Mouse (Mus musculus): Measurements from ENCODE around the gene Zfp984. TPM values are rescaled to one million over a fixed set of nuclear protein-coding genes. Genes with fewer than 3 reads are reported as not detected.
"Not testable (repeated sequence)": the region's sequence is repeated elsewhere in the genome, so short reads cannot be mapped to it uniquely, and the experiment has no call there.

The Zfp984 gene
- 0.57 and 1.1 TPM in 2 replicates for polyA plus RNA-seq (2012; rRNA removed)

DNA sequence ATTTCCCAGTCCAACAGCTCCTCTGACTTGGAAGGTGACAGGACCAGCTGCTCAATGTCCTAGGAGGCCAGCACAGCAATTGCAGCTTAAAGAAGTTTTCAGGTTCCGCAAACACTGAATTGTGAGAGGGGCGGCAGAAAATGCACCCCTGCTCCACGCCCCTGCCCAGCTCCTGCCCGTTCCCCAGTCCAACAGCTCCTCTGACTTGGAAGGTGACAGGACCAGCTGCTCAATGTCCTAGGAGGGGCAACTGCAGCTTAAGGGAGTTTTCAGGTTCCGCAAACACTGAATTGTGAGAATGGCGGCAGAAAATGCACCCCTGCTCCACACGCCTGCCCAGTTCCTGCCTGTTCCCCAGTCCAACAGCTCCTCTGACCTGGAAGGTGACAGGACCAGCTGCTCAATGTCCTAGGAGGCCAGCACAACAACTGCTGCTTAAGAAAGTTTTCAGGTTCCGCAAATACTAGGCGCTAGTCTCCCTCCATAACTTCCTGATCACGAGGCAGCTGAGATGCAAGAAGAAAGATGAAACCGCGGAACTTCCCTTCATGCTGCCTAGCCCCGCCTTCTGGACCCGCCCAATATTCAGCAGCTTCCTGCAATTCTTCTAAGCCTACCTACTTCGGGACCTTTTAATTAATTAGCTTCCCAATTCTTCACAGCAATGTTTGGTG is at the start of gene Zfp984:
Zfp984 (minus strand) TSS at position 497 of the 674 bp plus-strand sequence.
- peak; percentile 20 for DNase-seq (ENCODE audit: low read depth)

DNA sequence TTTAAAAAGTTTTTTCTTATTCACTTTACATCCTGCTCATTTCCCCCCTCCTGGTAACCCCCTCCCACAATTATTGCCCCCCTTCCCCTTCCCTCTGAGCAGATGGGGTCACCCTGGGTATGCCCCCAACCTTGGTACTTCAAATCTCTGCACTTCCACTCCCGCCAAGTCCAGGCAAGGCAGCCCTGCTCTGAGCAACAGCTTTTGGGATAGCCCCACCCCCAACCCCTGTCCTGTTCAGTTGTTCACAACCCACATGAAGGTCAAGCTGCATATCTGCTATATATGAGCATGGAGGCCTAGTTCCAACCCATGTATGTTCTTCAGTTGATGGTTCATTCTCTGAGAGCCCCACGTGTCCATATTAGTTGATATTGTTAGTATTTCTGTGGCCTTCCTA is 41.2 kb upstream of the Zfp984 start:
- no peak for DNase-seq (ENCODE audit: low read depth)

DNA sequence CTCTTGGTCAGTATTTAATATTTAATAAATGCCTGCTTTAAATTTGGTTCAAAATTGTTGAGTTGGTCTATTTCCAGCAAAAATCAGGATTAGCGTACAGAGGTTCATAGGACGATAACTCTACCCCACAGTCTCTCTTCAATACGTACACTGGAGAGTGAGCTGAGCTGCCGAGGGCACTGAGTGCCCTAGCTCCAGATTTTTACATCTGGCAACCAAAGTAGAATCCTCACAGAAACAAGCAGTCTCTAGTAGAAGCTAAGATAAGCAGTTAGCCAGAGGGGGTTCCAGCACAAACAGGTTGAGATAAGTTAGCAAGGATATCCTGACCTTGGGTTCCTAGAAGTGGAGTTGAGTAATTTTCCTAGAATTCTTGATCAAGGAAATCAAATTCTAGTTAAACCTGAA is 39.0 kb upstream of the Zfp984 start:
- no peak for DNase-seq (ENCODE audit: low read depth)

DNA sequence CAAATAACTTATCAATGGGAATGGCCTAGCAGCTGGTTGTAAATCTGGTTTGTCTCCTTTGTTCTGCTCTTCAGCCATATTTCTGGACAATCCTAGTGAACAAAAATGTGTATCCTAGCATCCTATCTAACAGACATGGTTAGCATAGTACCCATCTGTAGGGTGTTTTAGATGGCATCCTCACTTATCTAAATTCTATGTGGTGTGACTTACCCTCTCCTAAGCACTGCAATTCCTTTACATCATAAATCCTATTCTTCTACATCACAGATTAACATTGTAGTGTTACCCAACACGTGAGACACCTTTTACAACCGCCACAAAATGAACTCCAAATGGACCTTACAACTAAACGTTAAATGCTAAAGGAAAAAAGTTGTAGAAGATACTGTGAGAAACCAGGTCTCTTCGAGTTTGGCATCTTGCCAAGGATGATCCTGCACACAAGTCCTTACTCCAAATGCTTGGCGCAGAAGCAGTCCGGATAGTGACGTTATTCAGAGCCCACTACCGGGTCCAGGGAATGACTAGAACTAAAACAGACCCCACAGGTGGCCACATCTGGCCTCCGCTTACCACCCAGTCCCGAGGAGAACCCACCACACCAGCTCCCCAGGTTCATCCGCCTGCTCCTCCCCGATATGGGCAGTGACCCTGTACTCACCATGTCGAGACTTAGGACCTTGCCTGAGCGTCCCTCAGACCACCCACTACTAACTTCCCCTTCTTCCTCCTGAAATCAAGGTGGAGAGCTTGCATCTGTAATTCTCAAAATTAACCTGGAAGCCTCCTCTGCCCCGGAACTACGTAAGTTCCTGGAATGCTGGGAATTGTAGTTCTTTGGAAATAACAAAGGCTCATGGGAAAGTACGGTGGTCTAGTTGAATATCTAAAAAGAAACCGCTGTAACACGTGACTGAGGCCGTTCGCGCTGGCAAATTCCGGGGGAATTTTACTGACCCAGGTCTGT is 38.3 kb upstream of the Zfp984 start, which contains the start of gene Zfp933:
Zfp933 (minus strand) TSS at position 753 of the 970 bp plus-strand sequence.
- peak; percentile 67 for DNase-seq (ENCODE audit: low read depth)

DNA sequence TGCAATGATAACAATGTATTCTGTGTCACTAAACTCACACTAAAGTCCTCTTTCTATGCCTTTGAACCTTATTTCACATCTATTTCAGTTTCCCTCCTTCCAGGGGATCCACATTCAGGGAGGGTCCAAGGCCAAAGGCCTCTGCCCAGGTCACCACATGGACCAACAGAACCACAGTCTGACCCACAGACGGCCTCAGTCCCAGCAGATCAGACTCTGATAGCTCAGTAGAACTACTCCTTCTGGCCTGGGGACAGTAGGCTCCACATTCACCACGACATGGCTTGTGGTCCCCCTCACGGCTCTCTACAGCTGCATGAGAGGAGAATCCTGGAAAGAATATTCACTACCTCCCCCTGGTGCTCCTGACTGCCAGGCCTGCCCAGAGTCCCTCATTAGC is 33.3 kb upstream of the Zfp984 start:
- DNase-seq (ENCODE audit: low read depth): no peak

DNA sequence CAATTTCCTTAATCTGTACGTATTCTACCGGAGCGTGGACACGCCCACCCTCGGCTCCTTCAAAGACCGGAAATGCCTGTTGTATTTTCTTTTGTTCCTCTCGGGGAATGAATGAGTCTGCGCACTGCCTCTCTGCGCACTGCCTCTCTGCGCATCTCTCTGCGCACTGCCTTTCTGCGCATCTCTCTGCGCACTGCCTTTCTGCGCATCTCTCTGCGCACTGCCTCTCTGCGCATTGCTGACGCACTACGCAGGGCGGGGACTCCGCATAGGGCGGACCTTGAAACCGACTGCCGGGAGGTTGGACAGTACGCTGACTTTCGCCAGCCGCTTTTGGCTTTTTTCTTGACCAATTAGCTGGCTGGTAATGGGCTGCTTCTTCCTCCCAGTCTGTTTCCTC is 29.7 kb upstream of the Zfp984 start:
- not testable (repeated sequence) for DNase-seq (ENCODE audit: low read depth)

DNA sequence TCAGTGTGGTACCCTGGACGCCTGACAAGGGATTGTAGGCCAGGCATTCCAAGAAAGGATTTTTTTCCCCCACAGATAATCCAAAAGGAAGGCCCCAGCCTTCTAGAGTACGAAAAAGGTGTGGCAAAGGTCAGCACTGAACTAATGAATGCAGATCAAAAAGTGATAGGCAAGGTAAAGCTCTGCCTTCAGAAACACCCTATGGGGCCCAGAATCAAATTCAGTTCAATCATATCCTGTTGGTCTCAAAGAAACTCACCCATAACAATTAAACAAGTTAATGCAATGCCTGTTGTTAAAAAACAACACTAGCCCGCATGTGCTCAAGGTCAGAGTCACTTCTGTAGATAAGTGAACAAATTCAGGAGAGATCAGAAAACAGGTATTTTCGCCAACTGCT is 14.8 kb upstream of the Zfp984 start:
- no peak for DNase-seq (ENCODE audit: low read depth)

DNA sequence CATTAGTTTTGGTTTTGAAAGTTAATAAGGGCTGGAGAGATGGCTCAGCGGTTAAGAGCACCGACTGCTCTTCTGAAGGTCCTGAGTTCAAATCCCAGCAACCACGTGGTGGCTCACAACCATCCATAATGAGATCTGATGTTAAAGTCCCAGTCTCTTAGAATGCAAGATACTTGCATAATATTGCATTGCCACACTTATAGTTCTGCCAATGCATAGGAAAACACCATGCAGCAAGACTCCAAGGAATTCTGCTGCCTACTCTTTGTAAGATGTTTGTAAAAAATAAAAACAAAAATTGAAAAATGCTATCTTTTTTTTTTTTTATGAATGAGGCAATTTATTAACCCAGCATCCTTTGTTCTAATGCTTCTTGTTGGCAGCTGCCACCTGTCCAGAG is 11.8 kb upstream of the Zfp984 start:
- DNase-seq (ENCODE audit: low read depth): not testable (repeated sequence)

DNA sequence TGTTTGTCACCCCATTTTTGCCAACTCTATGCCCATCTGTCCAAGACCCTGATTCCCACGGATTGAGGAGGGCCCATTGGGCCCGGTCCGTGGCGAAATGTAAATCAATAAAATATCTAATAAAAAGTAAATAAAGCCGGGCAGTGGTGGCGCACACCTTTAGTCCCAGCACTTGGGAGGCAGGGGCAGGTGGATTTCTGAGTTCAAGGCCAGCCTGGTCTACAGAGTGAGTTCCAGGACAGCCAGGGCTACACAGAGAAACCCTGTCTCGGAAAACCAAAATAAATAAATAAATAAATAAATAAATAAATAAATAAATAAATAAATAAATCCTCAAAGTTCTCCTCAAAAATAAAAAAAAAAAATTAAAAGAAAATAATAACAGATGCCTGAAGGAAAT is 10.1 kb upstream of the Zfp984 start:
- DNase-seq (ENCODE audit: low read depth): not testable (repeated sequence)

DNA sequence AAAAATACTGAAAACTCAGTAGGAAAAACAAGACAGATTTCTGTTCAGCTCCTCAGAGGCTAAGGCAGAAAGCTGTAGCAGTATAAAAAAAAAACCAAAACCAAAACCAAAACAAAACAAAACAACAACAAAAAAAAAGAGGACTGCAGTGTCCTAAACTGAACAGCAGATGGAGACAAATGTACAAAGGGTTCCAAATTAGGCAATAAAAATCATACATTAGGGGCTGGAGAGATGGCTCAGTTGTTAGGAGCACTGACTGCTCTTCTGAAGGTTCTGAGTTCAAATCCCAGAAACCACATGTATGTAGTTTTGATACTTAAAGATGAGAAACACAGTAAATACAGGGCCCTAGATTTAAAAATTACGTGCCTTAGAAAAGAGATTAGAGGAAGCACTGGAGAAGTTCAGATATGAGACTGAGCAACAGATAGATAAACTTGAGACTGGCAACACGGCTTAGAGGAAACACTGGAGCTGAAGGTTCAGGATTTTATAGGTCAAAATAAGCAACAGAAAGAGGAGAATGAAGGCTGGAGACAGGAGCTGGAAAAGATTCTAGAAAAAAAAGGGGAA is 5.1 kb upstream of the Zfp984 start:
- no peak for DNase-seq (ENCODE audit: low read depth)

DNA sequence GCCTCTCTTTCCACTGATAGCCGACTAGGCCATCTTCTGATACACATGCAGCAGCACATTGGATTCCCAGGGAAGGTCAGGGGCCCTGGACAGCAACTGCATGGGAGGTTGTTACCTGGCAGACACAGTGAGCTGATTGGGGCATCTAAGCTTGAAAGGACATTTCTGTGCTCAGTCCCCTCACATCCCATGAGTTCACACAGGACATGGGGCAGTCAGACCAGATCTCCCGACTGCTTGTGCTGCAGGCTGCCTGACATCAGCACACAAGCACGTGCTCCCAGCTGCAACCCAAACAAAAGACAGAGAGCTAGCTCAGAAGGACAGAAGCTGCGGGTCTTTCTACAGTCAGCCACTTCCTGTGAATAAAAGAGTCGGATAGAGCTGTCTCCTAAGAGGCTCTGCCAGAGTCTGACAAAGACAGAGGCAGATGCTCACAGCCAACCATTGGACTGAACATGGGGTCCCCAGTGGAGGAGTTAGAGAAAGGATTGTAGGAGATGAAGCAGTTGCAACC is 3.7 kb upstream of the Zfp984 start:
- DNase-seq (ENCODE audit: low read depth): no peak

DNA sequence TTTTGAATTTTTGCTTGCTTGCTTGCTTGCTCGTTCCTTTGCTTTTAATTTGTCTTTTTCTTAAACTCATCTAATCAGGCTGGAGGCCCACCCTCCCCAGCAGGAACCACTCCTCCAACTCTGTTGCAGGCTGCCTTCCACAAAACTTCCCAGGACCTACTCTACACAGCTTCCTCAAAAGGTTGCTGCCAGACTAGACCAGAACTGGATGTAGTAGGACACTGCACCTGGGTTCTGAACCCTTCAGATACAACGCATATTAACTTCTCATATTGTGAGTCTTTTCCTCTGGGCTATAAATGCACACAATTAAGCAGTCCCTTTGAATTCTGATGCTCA is 347 bp upstream of the Zfp984 start:
- not testable (repeated sequence) for DNase-seq (ENCODE audit: low read depth)

DNA sequence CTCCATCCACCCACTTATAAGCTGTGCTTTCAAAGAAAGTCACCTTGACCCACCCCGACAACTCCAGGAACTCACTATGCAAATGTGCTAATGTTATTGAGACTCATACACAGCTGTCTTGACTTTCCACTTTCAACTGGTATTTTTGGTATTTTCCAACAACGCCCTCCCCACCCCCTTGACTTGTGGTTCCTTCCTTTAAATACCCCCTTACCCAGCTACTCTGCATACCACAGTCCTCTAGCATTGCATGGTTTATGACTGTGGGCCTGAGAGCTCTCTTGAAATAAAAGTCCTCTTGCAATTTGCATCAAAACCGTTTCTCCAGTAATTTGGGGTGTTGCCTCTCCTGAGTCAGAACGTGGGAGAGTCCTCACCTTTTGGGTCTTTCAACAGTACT is 1.1 kb downstream of the Zfp984 start:
- not testable (repeated sequence) for DNase-seq (ENCODE audit: low read depth)

DNA sequence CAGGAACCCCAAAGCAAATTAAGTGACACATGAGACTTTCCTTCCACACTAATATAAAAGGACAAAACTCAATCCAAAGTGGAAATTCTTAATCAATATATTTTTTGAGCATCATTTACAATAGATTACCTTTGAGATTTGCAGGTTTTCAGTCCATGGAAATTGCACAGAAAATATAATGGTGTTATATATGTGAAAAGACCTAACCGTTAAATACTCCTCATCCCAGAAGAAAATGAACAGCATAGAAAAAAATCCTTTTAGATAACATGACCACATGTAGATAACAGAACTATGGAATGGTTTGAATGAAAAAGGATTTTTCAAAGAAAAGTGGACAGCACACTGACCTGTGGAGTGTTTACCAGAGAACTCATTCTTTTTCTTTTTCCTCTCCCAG is 14.3 kb downstream of the Zfp984 start:
- not testable (repeated sequence) for DNase-seq (ENCODE audit: low read depth)

DNA sequence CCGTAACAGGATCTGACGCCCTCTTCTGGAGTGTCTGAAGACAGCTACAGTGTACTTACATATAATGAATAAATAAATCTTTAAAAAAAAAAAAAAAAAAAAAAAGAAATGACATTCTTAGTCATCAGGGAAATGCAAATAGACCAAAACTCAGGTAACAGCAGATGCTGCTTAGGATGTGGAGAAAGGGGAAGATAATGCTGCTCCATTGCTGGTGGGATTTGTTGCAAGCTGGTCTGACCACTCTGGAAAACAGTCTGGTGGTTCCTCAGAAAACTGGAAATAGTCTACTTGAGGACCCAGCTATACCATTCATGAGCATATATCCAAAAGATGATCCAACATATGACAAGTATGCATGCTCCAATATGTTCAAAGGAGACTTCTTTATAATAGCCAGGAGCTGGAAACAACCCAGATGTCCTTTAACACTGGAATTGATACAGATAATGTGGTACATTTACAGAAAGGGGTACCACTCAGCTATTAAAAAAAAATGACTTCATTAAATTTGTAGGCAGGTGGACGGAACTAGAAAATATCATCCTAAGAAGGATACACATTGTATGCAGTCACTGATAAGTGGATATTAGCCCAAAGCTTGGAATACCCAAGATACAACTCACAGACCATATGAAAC is 15.4 kb downstream of the Zfp984 start:
- DNase-seq (ENCODE audit: low read depth): not testable (repeated sequence)

DNA sequence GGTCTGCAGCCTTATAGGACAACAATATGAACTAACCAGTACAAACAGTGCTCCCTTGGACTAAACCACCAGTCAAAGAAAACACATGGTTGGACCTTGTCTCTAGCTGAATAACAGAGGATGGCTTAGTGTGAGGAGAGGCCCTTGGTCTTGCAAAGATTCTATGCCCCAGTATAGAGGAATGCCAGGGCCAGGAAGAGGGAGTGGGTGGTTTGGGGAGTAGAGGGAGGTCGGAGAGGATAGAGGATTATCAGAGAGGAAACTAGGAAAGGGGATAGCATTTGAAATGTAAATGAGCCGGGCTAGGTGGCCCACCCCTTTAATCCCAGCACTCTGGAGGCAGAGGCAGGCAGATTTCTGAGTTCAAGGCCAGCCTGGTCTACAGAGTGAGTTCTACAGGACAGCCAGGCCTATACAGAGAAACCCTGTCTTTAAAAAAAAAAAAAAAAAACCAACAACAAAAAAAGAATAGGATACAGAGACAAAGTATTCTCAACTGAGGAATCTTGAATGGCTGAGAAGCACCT is 16.1 kb downstream of the Zfp984 start:
- DNase-seq (ENCODE audit: low read depth): not testable (repeated sequence)

DNA sequence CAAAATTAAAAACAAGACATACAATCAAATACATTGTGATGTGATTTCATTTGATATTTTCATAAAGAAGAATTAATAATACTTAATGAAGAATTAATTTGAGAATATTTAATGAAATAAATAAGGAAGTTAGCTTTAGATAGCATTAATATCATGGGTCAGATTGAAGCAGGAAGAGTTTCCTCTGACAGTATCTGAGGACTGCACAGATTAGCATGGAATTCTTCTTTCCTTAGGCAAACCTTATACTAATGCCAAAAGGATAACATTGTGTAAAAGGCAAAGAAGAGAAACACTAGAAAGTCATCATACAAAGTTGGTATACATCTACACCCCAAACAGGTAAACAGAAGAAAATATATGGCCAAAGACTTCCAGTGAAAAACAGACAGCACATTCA is 17.9 kb downstream of the Zfp984 start:
- not testable (repeated sequence) for DNase-seq (ENCODE audit: low read depth)

DNA sequence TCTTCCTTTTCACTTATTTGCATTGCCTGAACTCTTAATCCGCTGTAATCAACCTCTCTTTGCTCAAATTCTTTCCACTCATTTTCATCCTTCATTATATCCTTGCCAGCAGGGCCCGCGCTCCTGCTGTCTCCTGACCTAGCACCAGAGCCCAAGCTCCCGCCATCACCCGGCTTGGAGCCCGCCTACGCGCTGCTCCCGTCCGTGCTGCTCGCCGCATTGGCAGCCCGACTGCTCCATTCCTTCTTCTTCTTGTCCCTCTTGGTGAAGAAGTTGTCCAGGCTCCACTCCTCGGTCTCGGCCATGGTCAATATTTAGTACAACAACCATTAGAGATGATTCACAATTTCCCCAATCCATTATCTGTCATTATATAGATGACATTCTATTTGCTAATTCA is 63.3 kb downstream of the Zfp984 start:
- not testable (repeated sequence) for DNase-seq (ENCODE audit: low read depth)

DNA sequence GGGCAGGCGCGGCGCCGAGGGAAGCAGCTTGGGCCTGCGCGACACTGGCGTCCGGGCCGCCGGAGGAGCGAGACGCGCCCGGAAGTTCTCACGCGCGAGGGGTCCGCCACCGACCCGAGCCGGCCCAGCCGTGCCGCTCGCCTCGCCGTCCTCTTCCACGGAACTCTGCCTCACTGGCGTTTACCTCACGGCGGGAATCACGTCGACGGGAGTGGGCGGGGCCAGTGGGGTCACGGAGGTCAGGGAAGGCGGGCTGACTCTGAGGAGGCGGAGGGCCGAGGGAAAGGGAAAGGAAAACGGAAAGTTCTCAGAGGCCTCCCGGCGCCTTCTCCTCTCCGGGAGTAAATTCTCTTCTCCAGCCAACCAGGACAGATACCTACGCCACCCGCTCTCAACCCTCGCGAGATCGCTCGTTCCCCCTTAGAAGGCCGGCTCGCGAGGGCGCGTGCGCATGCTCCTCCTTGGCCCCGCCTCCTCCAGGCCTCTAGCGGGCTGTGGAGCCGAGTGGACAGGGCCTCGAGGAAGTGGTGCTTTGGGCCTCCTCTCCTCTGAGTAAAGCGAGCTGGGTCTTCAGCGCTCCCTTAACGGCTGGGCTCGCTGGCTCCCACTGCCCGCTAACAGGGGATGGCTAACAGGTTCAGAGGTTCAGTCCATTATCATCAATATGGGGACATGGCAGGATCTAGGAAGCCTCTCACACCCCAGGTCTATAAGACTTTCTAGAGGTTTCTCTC is 70.8 kb downstream of the Zfp984 start:
- DNase-seq (ENCODE audit: low read depth): not testable (repeated sequence)
